Mouse (Mus musculus): Measurements from ENCODE around the gene Onecut3.

DNA sequence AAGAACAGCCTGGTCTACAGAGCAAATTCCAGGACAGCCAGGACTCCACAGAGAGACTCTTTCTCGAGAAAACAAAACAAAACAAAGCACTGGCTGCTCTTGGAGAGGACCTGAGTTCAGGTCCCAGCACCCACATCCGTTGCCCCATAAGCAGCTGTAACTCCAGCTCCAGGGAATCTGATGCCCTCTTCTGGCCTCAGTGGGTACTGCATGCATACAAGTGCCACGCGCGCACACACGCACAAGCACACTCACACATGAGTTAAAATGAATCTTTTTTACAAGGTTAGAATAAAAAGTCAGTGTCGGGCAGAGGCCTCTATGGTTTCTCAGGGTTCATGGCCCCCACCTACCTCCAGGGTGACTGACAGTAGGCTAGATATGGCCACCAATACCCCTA lies 28.7 kb downstream of the Onecut3 start:
- TF ChIP-seq CTCF (IDR thresholded peaks at IDR 0.05; ENCODE audit: control insufficient read depth, insufficient read depth, low read length) (peak; percentile 56), POLR2A (IDR thresholded peaks at IDR 0.05; ENCODE audit: borderline replicate concordance, control insufficient read depth, low read depth, low read length) (no peak)

Measured in bone marrow, adult 2 months (tissue).